Mouse (Mus musculus) ES-Bruce4 (cell line): ENCODE results near the gene Col2a1.

Experiments
- CTCF ChIP-seq: IDR thresholded peaks from one replicate; pipeline ENCODE4 v1.8.1; 2011; ENCODE audit warnings: low read depth, low read length
- EP300 ChIP-seq: IDR thresholded peaks from 2 replicates; pipeline ENCODE4 v1.6.1; 2011; ENCODE audit warnings: low read depth, low read length; ENCODE audit not compliant: insufficient read depth

DNA sequence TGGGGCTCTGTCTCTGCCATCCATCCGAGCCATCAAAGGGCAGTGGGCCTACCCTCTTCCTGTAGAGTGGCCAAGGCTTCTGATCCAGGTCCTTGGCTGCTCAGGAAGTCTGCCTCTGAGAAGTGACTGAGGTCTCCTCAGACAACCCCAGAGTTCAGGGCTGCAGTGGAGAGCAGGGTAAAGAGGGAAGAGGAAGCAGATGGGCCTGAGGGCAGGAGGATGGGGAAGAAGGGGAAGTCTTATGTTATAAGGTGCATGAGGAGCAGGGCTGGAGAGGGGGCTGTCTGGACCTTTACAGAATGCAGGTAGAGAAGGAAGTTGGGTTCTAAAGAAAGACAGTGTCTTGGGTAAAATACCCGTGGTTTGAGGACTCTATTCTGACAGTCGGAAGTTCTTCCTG lies 54.8 kb downstream of the Col2a1 start:
- no peak for TF ChIP-seq EP300
- TF ChIP-seq CTCF, result no peak
